Mouse (Mus musculus) G1E-ER4 (cell line): Measurements from ENCODE around the gene Ndufv3. TPM values are rescaled to one million over a fixed set of nuclear protein-coding genes. Genes with fewer than 3 reads are reported as not detected.

Experiments
- GATA1 ChIP-seq: IDR thresholded peaks from one replicate; pipeline ENCODE4 v1.8.0; 2012; ENCODE audit warnings: low read length, inconsistent platforms
- polyA plus RNA-seq: library from polyadenylated mRNA; stranded (reverse); fragments of >175 nt; gene quantifications from 2 replicates; pipeline ENCODE4 v1.2.3, GENCODE M21; 2012

Ndufv3 gene
- polyA plus RNA-seq, 1 experiment = 649 TPM

DNA sequence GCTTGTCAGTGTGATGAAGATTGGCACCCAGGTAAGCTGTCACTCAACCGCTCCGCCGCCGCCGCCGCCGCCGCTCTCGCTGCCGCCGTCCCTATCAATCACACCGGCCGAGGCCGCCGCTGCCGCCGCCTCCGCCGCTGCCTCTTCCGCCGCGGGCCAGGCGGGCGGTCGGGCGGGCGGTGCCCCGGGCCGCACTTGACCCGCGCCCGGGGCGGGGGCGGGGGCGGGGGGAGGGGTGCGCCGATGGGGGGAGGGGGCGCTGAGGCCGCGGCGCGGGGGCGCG, 44.9 kb downstream of the Ndufv3 start:
- TF ChIP-seq GATA1 = no peak

DNA sequence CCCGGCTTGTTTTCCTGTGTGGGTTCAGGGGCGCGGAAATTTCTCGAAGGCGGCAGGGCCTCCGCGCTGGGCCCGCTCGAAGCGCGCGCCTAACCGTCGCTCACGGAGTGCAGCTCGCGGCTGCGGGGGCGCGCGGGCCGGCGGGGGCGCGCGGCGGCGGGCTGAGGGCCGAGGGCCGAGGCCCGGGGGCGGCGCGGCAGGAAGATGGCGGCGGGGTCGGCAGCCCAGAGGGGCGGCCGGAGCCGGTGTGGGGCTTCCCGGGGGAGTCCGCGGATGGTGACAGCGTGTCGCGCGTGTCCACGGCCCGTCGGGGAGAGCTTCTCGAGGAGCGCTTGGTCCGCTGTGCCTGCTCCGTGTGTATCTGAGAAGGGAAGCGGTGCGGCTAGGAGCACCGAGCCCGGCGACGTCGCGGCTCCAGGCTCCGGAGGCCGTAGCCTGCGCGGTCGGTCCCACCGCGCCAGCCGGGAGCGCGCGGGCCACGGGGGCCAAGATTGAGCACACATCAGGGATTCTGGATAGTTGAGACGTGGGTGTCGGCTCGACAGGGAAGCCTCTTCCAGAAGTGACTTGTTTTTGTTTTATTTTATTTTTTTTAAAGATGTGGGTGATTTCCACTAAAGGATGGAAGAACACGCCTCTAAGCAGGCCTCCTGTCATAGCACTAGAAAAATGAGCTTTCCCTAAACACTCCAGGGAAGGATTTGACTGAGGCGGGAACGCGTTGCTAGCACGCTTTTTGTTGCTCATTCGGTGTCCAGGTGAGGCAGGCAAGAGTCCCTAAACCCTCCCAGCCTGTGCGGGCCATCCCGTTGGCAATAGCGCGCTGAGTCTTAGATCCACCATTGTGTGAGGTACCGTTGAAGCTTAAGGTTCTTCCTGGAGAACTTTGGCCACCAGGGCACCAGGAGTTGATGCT, 45.5 kb downstream of the Ndufv3 start:
- no peak for TF ChIP-seq GATA1

DNA sequence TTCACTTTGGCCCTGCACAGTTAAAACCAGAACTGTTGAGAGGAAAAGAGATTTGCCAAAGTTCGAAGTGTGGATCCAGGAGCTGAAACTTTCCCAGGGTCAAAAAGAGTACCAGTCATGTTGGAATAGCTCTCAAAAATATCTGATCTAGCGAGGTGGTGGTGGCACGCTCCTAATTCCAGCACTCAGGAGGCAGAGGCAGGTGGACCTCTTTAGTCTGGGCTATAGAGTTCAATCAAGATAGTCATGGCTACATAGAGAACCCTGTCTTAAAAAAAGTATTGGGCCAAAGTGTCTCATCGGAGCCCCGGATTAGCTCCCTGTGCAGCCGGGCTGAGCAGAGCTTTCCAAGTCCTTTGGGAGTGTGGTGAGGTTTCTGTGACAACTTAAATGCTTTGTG, 46.4 kb downstream of the Ndufv3 start:
- TF ChIP-seq GATA1 = no peak

DNA sequence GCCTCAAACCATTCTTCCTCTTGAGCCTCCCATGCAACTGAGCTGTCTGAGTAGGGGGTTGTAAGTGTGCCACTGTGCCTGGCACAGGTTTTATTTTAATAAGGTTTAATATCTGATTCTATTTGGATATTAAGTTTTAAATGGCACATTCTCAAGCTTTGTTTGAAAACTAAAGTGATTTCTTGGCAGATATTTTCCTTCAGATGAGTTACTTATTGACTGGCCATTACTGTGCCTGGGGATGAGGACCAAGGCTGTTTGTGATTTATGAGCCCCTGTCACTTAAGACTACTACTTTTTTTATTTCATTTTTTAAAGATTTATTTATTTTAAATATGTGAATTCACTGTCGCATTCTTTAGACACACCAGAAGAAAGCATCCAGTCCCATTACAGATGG, 49.8 kb downstream of the Ndufv3 start:
- TF ChIP-seq GATA1 = no peak

DNA sequence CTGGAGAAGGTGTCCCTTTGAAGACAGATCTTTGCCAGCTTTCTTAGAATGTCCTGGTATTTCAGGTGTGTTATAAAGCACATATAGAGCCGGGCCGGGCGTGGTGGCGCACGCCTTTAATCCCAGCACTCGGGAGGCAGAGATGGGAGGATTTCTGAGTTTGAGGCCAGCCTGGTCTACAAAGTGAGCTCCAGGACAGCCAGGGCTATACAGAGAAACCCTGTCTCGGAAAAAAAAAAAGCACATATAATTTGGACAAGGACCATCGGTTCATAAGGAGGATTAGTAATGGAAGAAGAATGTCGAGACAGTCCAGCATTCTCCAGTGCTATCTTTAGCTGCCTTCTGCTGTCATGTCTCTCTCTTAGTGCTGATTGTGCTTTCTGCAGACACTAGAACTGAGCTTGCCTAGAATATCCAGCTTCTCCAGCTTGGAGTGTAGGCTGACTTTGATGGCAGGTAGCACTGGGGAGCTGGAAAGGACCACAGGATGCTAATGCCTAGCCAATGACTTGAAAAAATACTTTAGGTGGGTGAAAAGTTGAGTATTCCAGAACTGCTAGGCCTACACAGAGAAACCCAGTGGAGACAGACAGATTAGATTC, 50.5 kb downstream of the Ndufv3 start:
- TF ChIP-seq GATA1 = no peak

DNA sequence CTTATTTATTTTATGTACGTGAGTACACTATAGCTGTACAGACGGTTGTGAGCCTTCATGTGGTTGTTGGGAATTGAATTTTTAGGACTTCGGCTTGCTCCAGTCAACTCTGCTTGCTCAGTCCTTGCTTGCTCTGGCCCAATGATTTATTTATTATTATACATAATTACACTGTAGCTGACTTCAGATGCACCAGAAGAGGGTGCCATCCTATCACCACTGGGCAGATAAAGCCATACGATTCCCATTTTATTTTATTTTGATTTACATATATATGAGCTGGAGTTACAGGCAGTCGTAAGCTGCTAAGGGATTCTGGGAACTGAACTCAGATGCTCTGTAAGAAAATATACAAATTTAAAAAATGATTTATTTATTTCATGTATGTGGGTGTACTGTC, 51.8 kb downstream of the Ndufv3 start:
- no peak for TF ChIP-seq GATA1

DNA sequence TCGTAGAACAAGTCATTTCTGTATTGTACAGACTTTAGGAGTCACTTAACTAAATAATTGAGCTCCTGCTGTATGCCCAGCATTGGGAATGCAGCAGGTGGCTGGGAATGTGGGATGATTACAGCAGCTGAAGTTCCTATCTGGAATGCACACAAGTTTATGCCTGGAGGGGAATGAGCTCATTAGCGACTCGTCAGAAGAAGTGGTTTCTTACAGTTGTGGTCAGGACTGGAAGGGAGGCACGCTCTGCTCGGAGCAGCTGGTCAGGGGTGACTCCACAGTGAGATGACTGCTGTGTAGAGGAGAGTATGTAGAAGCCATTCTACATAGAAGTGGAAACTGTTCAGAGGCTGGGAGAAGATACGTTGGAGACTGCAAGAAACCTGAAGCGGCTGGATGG, 54.7 kb downstream of the Ndufv3 start:
- TF ChIP-seq GATA1 = no peak

DNA sequence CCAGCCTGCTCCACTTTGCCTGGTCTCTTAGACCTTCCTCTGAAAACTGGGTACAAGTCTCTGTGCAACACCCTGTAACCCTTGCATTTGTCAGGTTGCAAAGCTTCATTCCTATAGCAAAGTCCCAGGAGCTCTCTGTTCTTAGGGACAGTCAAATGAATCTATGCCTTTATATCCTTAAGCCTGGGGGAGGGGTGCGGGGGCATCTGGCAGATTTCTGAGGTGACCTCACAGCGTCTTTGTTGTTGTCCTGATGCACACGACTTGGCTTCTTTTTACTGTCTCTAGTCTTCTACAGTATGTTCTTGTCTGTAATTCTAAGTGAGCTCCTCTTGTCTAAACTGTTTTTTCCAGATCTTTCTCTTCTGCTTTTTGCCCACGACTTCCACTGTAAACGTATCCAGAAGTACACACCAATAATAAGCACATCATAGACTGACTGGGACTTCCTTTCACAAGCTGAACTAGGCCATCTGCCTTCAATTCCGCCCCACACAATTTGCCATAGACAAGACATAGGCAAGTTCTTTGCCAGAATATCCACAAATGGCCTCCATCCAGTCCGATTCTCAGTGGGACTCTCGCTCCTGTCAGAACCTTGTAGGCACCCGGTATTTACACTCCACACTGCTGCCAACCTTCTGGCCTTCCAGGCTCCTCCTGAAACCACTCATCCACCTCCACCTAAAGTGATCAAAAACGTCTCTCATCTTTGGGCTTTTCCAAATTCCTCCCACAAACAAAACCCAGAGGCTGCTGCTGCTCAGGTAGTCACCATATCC, 56.7 kb downstream of the Ndufv3 start:
- no peak for TF ChIP-seq GATA1

DNA sequence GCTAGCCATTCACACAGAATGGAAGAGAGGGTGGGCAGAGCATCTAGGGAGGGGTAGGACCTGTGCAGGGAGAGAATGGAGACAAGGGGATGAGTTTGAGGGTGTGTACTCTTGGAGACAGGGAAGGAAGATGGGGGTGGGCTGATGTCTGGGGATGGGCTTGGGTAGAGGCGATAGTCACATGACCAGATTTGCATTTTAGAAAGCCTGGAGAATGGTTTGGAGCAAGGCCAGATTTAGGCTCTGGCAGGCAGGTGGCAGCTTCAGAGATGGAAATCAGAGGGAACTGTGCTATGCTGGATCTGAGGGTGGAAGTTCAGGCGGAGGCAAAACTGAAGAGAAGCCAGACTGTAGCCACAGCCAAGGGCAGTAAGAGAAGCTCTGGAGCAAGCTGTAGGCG, 60.4 kb downstream of the Ndufv3 start:
- no peak for TF ChIP-seq GATA1

Other genes starting within 250 kb of the Ndufv3 start
- not detected in 2 replicates for gene Rsph1, start 242.7 kb upstream of the Ndufv3 start, polyA plus RNA-seq
- not detected in 2 replicates for gene Slc37a1, start 233.3 kb upstream of the Ndufv3 start, polyA plus RNA-seq
- not detected in 2 replicates for gene Pde9a, start 133.9 kb upstream of the Ndufv3 start, polyA plus RNA-seq
- 44.1 and 56.1 TPM in 2 replicates for gene Wdr4, start 135 bp upstream of the Ndufv3 start, polyA plus RNA-seq
- gene Pknox1, start 44.6 kb downstream of the Ndufv3 start, polyA plus RNA-seq = 8.4 and 9.2 TPM in 2 replicates
- not detected in 2 replicates for gene Cbs, start 117.1 kb downstream of the Ndufv3 start, polyA plus RNA-seq
- gene U2af1, start 138.8 kb downstream of the Ndufv3 start, polyA plus RNA-seq = 141 and 175 TPM in 2 replicates
- gene Cryaa, start 157.7 kb downstream of the Ndufv3 start, polyA plus RNA-seq = not detected in 2 replicates